Mouse (Mus musculus) gastrocnemius, postnatal 14 days (tissue): ENCODE data around the gene Gm960. TPM values are rescaled to one million over a fixed set of nuclear protein-coding genes. Genes with fewer than 3 reads are reported as not detected.

ENCODE experiments used
- DNase-seq: peaks from one replicate; pipeline ENCODE4 v3.0.0; 2021; ENCODE audit warnings: mixed read lengths
- intact Hi-C: fragments of 180-260 bp; cut with DNase I; formaldehyde crosslinking; loops from one replicate; pipeline ENCODE4 v1.15.1; 2025; ENCODE audit warnings: low total_unique reads
- total RNA-seq, 2 experiments: library from RNA; stranded (reverse); gene quantifications; 2 replicates each; pipeline ENCODE4 v1.2.3; 2021

Gene Gm960
- total RNA-seq, 2 experiments from 2014 or later, result 0.12 to 0.71 TPM

- intact Hi-C loops, result loop anchor here (10.0 kb wide), 1 partner anchor 59 kb away; no protein-coding TSS in a partner anchor
- no peak for DNase-seq
Observed at GRCm38 (mm10) chr19:4713886-4714285, 15.4 kb upstream of the Gm960 start.

- intact Hi-C loops, result loop anchor here (10.0 kb wide), 1 partner anchor 58 kb away; no protein-coding TSS in a partner anchor
- DNase-seq, result no peak
Observed at GRCm38 (mm10) chr19:4712781-4713526, 14.5 kb upstream of the Gm960 start.

DNA sequence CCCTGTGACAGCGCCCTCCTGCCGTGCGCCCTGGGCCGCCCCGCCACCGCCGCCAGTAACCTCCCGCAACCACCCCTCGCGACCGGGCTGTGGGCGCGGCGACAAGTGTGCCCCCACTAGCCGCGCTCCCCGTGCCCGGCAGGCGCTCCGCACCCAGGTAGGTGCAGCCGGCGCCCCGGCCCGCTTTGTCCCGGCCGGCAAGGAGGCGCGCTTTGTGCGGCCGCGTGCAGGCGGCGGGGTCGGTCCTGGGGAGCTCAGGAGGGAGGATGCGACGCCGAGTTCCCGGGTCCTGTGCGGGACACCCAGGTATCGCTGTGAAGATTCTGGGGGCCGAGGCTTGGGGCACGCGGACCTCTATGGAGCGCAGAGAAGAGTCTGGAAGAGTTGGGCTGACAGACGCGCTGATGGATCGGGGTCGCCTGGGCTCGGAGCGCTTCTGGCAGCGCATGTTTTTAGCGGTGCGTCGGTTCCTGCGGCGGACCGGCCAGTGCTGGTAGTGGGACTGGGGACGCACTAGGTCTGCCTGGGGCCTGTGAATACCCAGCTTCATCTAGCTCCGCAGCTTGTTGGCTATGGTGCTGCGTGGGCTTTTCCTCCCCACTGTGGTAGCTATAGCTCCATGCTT, 13.8 kb upstream of the Gm960 start:
- intact Hi-C loops, result loop anchor here (10.0 kb wide), 1 partner anchor 57 kb away; no protein-coding TSS in a partner anchor
- DNase-seq, result no peak

DNA sequence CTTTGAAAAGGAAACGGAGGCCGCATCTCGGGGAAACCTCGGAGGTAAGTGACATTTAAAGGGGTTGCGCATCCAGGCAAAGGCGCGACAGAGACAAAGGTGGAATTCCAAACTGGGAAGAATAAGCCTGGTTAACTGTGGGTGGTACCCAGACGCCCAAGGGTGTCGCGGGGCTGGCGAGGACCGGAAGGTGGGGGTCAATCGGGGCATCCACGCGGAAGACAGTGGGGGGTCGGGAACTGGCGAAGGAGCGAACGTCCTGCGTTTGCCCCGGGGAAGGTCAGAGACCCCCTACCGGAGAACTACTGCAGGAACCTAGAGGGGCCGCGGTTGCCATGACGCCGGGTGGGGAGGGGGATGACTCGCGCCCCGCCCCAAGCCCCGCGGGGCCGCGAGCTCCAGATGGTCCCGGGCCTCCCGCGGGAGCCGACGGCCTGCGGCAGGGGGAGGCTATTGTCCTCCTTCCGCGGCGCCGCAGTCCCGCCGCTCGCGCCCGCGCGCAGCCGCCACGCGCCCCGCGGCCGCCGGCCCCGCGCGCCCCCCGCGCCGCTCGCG, 13.2 kb upstream of the Gm960 start:
- DNase-seq, result no peak
- intact Hi-C loops, result loop anchor here (10.0 kb wide), 1 partner anchor 57 kb away; no protein-coding TSS in a partner anchor

DNA sequence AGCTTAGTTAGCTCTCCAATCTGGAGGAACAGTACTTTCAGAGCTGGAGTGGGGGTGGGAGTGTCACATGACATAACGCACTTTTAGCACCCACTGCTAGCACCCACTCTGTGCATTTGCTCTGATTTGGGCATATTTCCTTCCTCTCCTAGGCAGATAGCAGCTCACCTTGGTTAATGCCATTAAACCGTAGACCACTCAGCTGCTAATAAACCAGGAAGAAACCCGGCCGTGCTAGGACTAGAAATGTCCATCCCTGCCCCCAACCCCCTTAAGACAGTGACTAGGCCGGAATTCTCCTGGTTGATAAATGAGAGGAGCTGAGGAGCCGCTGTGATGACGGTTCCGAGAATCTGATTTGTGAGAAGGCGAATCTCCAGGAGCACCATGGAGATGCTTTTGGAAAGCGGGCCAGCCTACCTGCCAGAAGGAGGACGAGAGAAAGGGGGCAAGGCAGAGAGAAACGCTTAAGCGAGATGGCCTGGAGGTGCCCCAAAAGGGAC, 12.7 kb upstream of the Gm960 start, which contains the start of gene Sptbn2:
TSS of gene Sptbn2 (plus strand) at position 70 of the 503 bp plus-strand sequence.
- intact Hi-C loops, result loop anchor here (10.0 kb wide), 1 partner anchor 56 kb away; no protein-coding TSS in a partner anchor
- DNase-seq, result no peak

- no peak for DNase-seq
- intact Hi-C loops, result no loop called here
Observed at GRCm38 (mm10) chr19:4708765-4709164, 10.3 kb upstream of the Gm960 start.

- no peak for DNase-seq
- intact Hi-C loops, result no loop called here
Observed at GRCm38 (mm10) chr19:4701221-4701620, 2.8 kb upstream of the Gm960 start.

- intact Hi-C loops, result no loop called here
- no peak for DNase-seq
Observed at GRCm38 (mm10) chr19:4700656-4701055, 2.2 kb upstream of the Gm960 start.

DNA sequence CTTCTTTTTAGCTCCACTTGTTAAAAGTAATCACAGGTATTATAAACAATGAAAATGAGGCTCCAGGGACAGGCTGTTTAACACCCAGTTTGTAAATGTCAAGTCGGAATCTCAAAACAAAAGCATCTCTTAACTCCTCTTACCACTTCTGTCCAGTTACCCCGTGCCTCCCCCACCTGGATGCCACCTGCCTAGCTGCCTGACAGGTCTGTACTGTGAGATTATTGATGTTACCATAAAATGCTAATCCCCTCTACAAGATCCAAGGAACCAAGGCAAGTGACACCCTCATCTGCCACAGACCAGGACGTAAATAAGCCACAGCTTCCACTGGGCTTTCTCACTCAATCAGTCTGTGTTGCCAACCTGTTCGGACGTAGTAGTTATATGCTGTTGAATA, 1.4 kb upstream of the Gm960 start:
- DNase-seq, result no peak
- intact Hi-C loops, result no loop called here

DNA sequence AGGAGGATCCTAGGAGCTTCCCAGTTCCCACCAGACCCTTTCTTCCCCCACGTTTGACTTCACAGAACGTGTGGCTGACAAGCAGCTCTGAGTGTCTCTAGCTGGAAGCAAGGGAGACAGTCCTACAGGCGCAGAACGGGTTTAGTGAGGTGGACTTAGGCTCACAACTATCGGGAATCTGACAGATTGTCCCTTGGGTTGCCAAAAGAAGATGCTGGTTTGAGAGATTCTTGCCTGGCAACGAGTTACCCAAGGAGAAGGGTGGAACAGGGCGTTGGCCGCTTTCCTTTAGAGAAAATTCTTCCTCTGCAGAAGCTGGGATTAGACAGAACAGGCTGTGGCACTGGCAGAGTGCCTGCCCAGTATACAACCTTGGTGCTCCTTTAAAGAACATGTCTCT, 388 bp upstream of the Gm960 start:
- intact Hi-C loops, result no loop called here
- no peak for DNase-seq

DNA sequence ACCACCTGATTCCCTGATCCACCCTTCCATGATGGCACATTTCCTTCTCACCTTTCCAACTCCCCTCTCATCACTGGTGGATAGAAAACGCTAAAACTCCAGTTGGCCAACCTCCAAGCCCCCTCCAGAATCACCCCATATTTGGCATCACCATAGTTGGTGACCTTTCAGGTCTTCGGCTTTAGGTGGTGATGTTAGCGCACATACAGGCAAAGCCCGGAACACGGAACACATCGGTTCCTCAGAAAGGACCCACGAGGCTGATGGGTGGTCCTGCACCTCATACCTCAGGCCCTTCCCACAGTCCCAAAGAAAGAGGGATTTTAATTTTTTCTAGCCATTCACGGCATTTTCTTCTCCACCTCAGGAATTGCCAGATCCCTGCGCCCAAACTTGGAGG, 747 bp downstream of the Gm960 start:
- intact Hi-C loops, result no loop called here
- no peak for DNase-seq

DNA sequence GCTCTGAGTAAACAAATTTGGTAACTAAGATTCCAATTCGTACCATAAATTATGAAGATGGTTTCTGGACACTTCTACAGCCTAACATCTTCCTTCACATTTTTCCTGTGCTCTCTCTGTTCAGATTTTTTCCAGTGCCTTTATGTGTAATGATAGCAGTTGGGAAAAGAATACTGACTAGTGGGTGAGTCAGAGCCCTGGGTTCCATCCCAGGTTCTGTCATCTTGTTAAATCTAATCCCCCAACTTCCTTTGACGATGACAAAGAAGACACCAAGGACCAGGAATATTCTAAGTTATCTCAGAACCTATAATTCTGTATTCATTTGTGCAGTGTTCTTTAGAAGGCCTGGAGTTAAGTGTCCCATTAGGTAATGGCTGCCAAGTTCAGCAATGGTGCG, 1.3 kb downstream of the Gm960 start:
- intact Hi-C loops, result no loop called here
- no peak for DNase-seq

DNA sequence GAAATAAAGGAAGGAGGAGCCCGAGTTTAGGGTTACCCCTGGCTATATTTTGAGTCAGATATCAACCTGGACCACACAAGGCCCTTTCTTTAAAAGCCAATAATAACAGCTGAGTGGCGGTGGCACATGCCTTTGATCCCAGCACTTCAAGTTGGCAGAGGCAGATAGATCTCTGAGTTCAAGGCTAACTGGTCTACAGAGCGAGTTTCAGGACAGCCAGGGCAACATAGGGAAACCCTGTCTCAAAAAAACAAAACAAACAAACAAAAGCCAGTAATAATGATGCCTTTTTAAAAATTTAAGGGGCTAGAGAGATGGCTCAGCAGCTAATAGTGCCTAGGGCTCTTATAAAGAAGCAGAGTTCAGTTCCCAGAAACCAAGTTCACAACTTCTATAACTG, 4.1 kb downstream of the Gm960 start:
- intact Hi-C loops, result no loop called here
- DNase-seq, result no peak

GRCm38 (mm10) chr19:4672401-4672800, 26.1 kb downstream of the Gm960 start:
- no peak for DNase-seq
- intact Hi-C loops, result no loop called here

- intact Hi-C loops, result no loop called here
- no peak for DNase-seq
Observed at GRCm38 (mm10) chr19:4670776-4671175, 27.7 kb downstream of the Gm960 start.

DNA sequence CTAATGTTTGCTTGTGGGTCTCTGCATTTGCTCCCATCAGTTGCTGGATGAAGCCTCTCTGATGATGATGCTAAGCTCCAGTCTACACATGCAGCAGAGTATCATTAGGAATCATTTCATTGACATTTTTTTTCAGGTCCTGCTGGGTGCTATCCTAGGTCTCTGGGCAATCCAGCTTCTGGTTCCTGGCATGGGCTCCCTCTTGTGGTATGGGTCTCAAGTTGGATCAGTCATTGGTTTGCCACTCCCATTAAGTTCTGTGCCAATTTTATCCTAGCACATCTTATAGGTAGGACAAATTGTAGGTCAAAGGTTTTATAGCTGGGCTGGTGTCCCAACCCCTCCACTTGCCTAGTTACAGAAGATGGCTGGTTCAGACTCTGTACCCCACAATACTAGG, 31.7 kb downstream of the Gm960 start:
- intact Hi-C loops, result no loop called here
- DNase-seq, result no peak

GRCm38 (mm10) chr19:4658156-4658555, 40.3 kb downstream of the Gm960 start:
- DNase-seq, result no peak
- intact Hi-C loops, result loop anchor here (10.0 kb wide), 1 partner anchor 57 kb away; the partner anchor contains the start of gene Sptbn2

- no peak for DNase-seq
- intact Hi-C loops, result no loop called here
Observed at GRCm38 (mm10) chr19:4646917-4647492, 51.5 kb downstream of the Gm960 start.

DNA sequence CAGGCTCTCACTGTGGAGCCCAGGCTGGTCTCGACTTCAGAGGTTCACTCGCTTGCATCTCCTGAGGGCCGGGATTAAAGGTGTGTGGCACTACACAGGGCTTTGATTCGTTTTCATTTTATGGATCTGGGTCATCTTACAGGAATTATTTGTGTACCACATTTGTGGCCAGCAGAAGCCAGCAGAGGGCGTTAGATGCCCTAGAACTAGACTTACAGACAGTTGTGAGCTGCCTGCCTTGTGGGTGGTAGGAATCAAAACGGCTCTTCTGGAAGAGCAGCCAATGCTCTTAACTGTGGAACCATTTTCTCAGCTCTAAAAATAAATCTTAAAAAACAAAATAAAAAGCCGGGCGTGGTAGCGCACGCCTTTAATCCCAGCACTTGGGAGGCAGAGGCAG, 54.2 kb downstream of the Gm960 start:
- intact Hi-C loops, result no loop called here
- no peak for DNase-seq

GRCm38 (mm10) chr19:4635986-4636385, 62.5 kb downstream of the Gm960 start:
- DNase-seq, result no peak
- intact Hi-C loops, result no loop called here
